In genomic region chr9:74853191-74854072, GRCm38 (mm10) we compare ENCODE assay signal across 15 mouse cellular contexts. TPM values are rescaled to one million over a fixed set of nuclear protein-coding genes. Genes with fewer than 3 reads are reported as not detected.
DNase-seq lines count a peak whose midpoint lies in the region; ATAC-seq and TF ChIP-seq lines count a peak whose summit lies in the region.
"Had no signal": no experiment of that assay in that cellular context is flagged by ENCODE, and none has a peak within 500 bp of the region (broad histone marks: within the 10 kb centered on the region; RNA-seq: fewer than 3 reads in every experiment).

No protein-coding gene starts in this region.

- H3K4me1 ChIP-seq in lung, embryonic 15.5 days = peaks cover 9% of the 10 kb centered on the region
- peaks cover 22% of the 10 kb centered on the region for H3K4me1 ChIP-seq in embryonic facial prominence, embryonic 10.5 days
- no peaks in the 10 kb centered on the region for H3K4me1 ChIP-seq in liver, embryonic 14.5 days (replicated peaks; ENCODE audit: control insufficient read depth in 2 of 2, insufficient read depth in 2 of 2, low read length in 1 of 2)
- H3K4me1 ChIP-seq in neural tube, embryonic 12.5 days = peaks cover 20% of the 10 kb centered on the region

- H3K27me3 ChIP-seq in lung, embryonic 15.5 days = peaks cover 100% of the 10 kb centered on the region
- H3K27me3 ChIP-seq in embryonic facial prominence, embryonic 10.5 days (replicated peaks; ENCODE audit: low read depth, poor library complexity, severe bottlenecking) = peaks cover 100% of the 10 kb centered on the region
- peaks cover 84% of the 10 kb centered on the region for H3K27me3 ChIP-seq in liver, embryonic 14.5 days (ENCODE audit: control insufficient read depth, insufficient read depth, low read length)
- peaks cover 96% of the 10 kb centered on the region for H3K27me3 ChIP-seq in neural tube, embryonic 12.5 days (replicated peaks)

- H3K9ac ChIP-seq in lung, embryonic 15.5 days = no peak overlapping the region
- H3K9ac ChIP-seq in liver, embryonic 14.5 days (replicated peaks) = no peak overlapping the region
- no peak overlapping the region for H3K9ac ChIP-seq in neural tube, embryonic 12.5 days
- H3K9ac ChIP-seq: hindbrain, embryonic 15.5 days; limb, embryonic 12.5 days had no signal

- H3K4me2 ChIP-seq in lung, embryonic 15.5 days = no peak overlapping the region
- peak overlapping the region; percentile 24; the same call in 1 of the 2 replicates for H3K4me2 ChIP-seq in liver, embryonic 14.5 days (ENCODE audit: low read depth)
- 0 out of 2 replicates have a peak overlapping the region, but pooled peaks have one; percentile 12 for H3K4me2 ChIP-seq in neural tube, embryonic 12.5 days (replicated peaks)
- H3K4me2 ChIP-seq: heart, embryonic 11.5 days; hindbrain, embryonic 15.5 days; limb, embryonic 12.5 days had no signal

- no peaks in the 10 kb centered on the region for H3K36me3 ChIP-seq in lung, embryonic 15.5 days
- no peaks in the 10 kb centered on the region for H3K36me3 ChIP-seq in embryonic facial prominence, embryonic 10.5 days (replicated peaks)
- H3K36me3 ChIP-seq in liver, embryonic 14.5 days (replicated peaks; ENCODE audit: control insufficient read depth, insufficient read depth, low read depth) = no peaks in the 10 kb centered on the region
- H3K36me3 ChIP-seq in neural tube, embryonic 12.5 days = no peaks in the 10 kb centered on the region
- H3K36me3 ChIP-seq: hindbrain, embryonic 15.5 days; limb, embryonic 12.5 days had no signal

- DNase-seq in lung, adult 18-20 months = no peak
- no peak for DNase-seq in embryonic facial prominence, embryonic 10.5 days (ENCODE audit: low spot score)
- DNase-seq in liver, embryonic 14.5 days (ENCODE audit: low read depth in 3 of 3, low spot score in 3 of 3) = no peak
- no peak for DNase-seq in natural killer cell, adult 2 months (ENCODE audit: low spot score in 2 of 2)
- no peak for DNase-seq in frontal cortex, postnatal 10 days (ENCODE audit: low spot score in 2 of 2)
- DNase-seq: adrenal gland, postnatal 36 days; cerebellum, adult 11 months; gastrocnemius, adult 2 months; thymus, adult 2 months had no signal

- 0 out of 2 replicates have a peak, but pooled peaks have one; percentile 19 for ATAC-seq in lung, embryonic 15.5 days (ENCODE audit: borderline replicate concordance, extremely low read depth, low FRiP score, low TSS enrichment)
- ATAC-seq in liver, embryonic 14.5 days (ENCODE audit: insufficient read depth) = no peak
- ATAC-seq in neural tube, embryonic 12.5 days (ENCODE audit: low FRiP score, low read depth) = no peak

- no peak overlapping the region for H3K4me3 ChIP-seq in lung, embryonic 15.5 days
- H3K4me3 ChIP-seq in embryonic facial prominence, embryonic 10.5 days = peak overlapping the region; percentile 9; the same call in 1 of the 2 replicates
- H3K4me3 ChIP-seq in liver, embryonic 14.5 days (ENCODE audit: insufficient read depth in 1 of 2, low read depth in 2 of 2, low read length in 2 of 2) = no peak overlapping the region
- no peak overlapping the region for H3K4me3 ChIP-seq in neural tube, embryonic 12.5 days
- H3K4me3 ChIP-seq: gastrocnemius, adult 2 months; hindbrain, embryonic 15.5 days; limb, embryonic 12.5 days had no signal

- WGBS in lung, embryonic 15.5 days = 3% methylated on average over 28 of the region's 28 CpGs
- 1% methylated on average over 28 of the region's 28 CpGs for WGBS in embryonic facial prominence, embryonic 10.5 days
- 4% methylated on average over 28 of the region's 28 CpGs for WGBS in liver, embryonic 14.5 days (ENCODE audit: insufficient replicate concordance)
- under 1% methylated on average over 28 of the region's 28 CpGs for WGBS in neural tube, embryonic 12.5 days

- no peaks in the 10 kb centered on the region for H3K9me3 ChIP-seq in lung, embryonic 15.5 days
- H3K9me3 ChIP-seq in embryonic facial prominence, embryonic 10.5 days = no peaks in the 10 kb centered on the region
- no peaks in the 10 kb centered on the region for H3K9me3 ChIP-seq in liver, embryonic 14.5 days (ENCODE audit: control insufficient read depth, low read length)
- no peaks in the 10 kb centered on the region for H3K9me3 ChIP-seq in neural tube, embryonic 12.5 days
- H3K9me3 ChIP-seq: hindbrain, embryonic 15.5 days; limb, embryonic 12.5 days had no signal

- no peak overlapping the region for H3K27ac ChIP-seq in lung, embryonic 15.5 days
- no peak overlapping the region for H3K27ac ChIP-seq in embryonic facial prominence, embryonic 10.5 days (replicated peaks)
- H3K27ac ChIP-seq in liver, embryonic 14.5 days = no peak overlapping the region
- no peak overlapping the region for H3K27ac ChIP-seq in neural tube, embryonic 12.5 days
- H3K27ac ChIP-seq: gastrocnemius, adult 2 months; hindbrain, embryonic 15.5 days; kidney, postnatal 0 days; limb, embryonic 12.5 days had no signal

- no peak for TF ChIP-seq CTCF in liver, embryonic 14.5 days (IDR thresholded peaks at IDR 0.05; ENCODE audit: low read depth)

- no peak for TF ChIP-seq EP300 in liver, embryonic 14.5 days (IDR thresholded peaks at IDR 0.05; ENCODE audit: low read depth)

RNA-seq across cellular contexts. Expression of gene Onecut1, which starts 8.3 kb away (rescaled TPM):
- polyA plus RNA-seq in lung, embryonic 15.5 days (2015; fragmentation: Nextera tagmentation; extraction: Ambion mirVana) = 0.06 TPM in 1 of 2 replicates, not detected in the other
- polyA plus RNA-seq in embryonic facial prominence, embryonic 10.5 days (2016; fragmentation: Nextera tagmentation; extraction: Ambion mirVana) = 2.9 and 4.2 TPM in 2 replicates
- 0.84 and 1.1 TPM in 2 replicates for polyA plus RNA-seq in liver, embryonic 14.5 days (2012; rRNA removed)
- polyA plus RNA-seq in liver, embryonic 14.5 days (2014; fragmentation: Nextera tagmentation; extraction: Ambion mirVana) = 0.77 and 1.6 TPM in 2 replicates
- polyA plus RNA-seq in neural tube, embryonic 12.5 days (2016; fragmentation: Nextera tagmentation; extraction: Ambion mirVana) = 7.3 and 7.7 TPM in 2 replicates
- polyA plus RNA-seq: kidney, postnatal 0 days had no signal
